15 mouse cellular contexts compared by ENCODE assay signal in the genomic region with DNA sequence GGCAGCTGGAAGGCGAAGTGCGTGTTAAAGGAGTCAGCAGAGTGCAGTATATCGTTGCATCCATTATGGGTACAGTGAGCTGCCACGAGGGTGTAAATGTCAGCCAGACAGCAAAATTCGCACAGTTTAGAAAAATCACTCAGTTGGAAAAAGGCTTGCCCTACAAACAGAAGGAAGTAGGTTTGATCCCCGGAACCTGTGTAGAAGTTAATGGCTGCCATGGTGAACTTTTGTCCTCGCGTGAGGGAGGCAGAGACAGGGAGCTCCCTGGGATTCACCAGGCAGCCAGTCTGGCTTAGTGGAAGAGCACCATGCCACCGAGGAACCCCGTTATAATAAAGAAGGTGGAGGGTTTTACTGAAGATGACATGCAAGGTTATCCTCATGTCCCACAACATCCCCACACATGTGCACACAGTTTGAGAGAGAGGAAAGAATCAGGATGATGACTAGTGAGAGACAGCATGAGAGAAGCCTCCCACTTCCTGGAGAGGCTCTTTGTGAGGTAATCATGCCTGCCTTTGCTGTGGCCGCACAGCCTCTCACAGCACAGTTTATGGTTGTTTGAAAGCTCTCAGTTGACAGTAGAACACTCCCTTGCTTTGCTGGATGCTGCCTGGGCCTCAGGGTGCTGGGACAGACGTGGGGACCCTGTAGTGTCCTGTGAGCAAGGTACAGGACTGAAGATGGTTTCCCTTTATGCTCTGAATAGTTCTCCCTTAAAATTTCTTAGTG. TPM values are rescaled to one million over a fixed set of nuclear protein-coding genes. Genes with fewer than 3 reads are reported as not detected.
DNase-seq lines count a peak whose midpoint lies in the region; ATAC-seq lines count a peak whose summit lies in the region.
"Had no signal": no experiment of that assay in that cellular context is flagged by ENCODE, and none has a peak within 500 bp of the region (broad histone marks: within the 10 kb centered on the region; RNA-seq: fewer than 3 reads in every experiment).

No protein-coding gene starts in this region.

- no peak overlapping the region for H3K4me3 ChIP-seq in liver, embryonic 11.5 days (ENCODE audit: low read depth, low read length)
- peak overlapping the region; percentile 69 for H3K4me3 ChIP-seq in megakaryocyte, embryonic 14.5 days (replicated peaks)
- H3K4me3 ChIP-seq: midbrain, embryonic 12.5 days; neural tube, embryonic 12.5 days had no signal

- no peak overlapping the region for H3K27ac ChIP-seq in liver, embryonic 11.5 days (ENCODE audit: low read depth, low read length)
- H3K27ac ChIP-seq: midbrain, embryonic 12.5 days; neural tube, embryonic 12.5 days had no signal

- H3K4me1 ChIP-seq in liver, embryonic 11.5 days (replicated peaks; ENCODE audit: control insufficient read depth, insufficient read depth, low read length), result peaks cover 54% of the 10 kb centered on the region
- H3K4me1 ChIP-seq in megakaryocyte, embryonic 14.5 days, result peaks cover 85% of the 10 kb centered on the region

- H3K36me3 ChIP-seq in liver, embryonic 11.5 days (ENCODE audit: control insufficient read depth, insufficient read depth, low read length), result no peaks in the 10 kb centered on the region
- peaks cover 17% of the 10 kb centered on the region for H3K36me3 ChIP-seq in megakaryocyte, embryonic 14.5 days (replicated peaks; ENCODE audit: low read length)
- H3K36me3 ChIP-seq: midbrain, embryonic 12.5 days; neural tube, embryonic 12.5 days had no signal

- WGBS in liver, embryonic 11.5 days, result 64% methylated on average over 12 of the region's 12 CpGs

- DNase-seq in liver (peak; percentile 1), MN1 (ENCODE audit: low spot score) (no peak)
- no peak for DNase-seq in liver, embryonic 11.5 days (ENCODE audit: low spot score)
- peak; percentile 77 for DNase-seq in T-cell, adult 2 months (ENCODE audit: low spot score)
- peak; percentile 52 to 62 for DNase-seq in thymus, postnatal 36 days
- no peak for DNase-seq in lung, postnatal 14 days
- DNase-seq: cerebellum, postnatal 14 days; forebrain, postnatal 0 days; gastrocnemius, postnatal 10 days; kidney, postnatal 25 days; right cerebral cortex, postnatal 4 days had no signal

- H3K27me3 ChIP-seq in liver, embryonic 11.5 days (replicated peaks; ENCODE audit: control insufficient read depth, insufficient read depth, low read length), result no peaks in the 10 kb centered on the region
- no peaks in the 10 kb centered on the region for H3K27me3 ChIP-seq in megakaryocyte, embryonic 14.5 days (replicated peaks)
- H3K27me3 ChIP-seq: neural tube, embryonic 12.5 days; Patski had no signal

- no peak overlapping the region for H3K9ac ChIP-seq in liver, embryonic 11.5 days (ENCODE audit: low read depth, low read length)
- H3K9ac ChIP-seq: forebrain, postnatal 0 days; midbrain, embryonic 12.5 days; neural tube, embryonic 12.5 days had no signal

- no peaks in the 10 kb centered on the region for H3K9me3 ChIP-seq in liver, embryonic 11.5 days (ENCODE audit: control insufficient read depth, low read length)
- no peaks in the 10 kb centered on the region for H3K9me3 ChIP-seq in megakaryocyte, embryonic 14.5 days
- H3K9me3 ChIP-seq: midbrain, embryonic 12.5 days; neural tube, embryonic 12.5 days had no signal

- H3K4me2 ChIP-seq in liver, embryonic 11.5 days, result no peak overlapping the region
- H3K4me2 ChIP-seq: midbrain, embryonic 12.5 days; neural tube, embryonic 12.5 days had no signal

- no peak for ATAC-seq in liver, embryonic 11.5 days (replicated peaks; ENCODE audit: low FRiP score)
- ATAC-seq: forebrain, postnatal 0 days; Patski had no signal

RNA-seq across cellular contexts. Expression of a gene that starts 15.6 kb away (rescaled TPM):
- polyA plus RNA-seq in liver, embryonic 11.5 days (2014; fragmentation: Nextera tagmentation; extraction: Ambion mirVana), result 8.1 and 9.1 TPM in 2 replicates
- 13.3 and 27.6 TPM in 2 replicates for polyA plus RNA-seq in megakaryocyte, embryonic 14.5 days (2012; ENCODE audit: insufficient read depth, low replicate concordance)

Comparison
In these comparisons a context has a peak if more than half of its experiments do, and no peak if none do; other contexts are left out.
1. DNase-seq: peak in liver (single experiment), T-cell, adult 2 months (single experiment) and thymus, postnatal 36 days (2 of 2); none in liver, embryonic 11.5 days (single experiment), MN1 (single experiment) and lung, postnatal 14 days (single experiment).